ENCODE assay signal across 10 mouse cellular contexts in genomic region chr3:89379388-89380131, GRCm38 (mm10). TPM values are rescaled to one million over a fixed set of nuclear protein-coding genes. Genes with fewer than 3 reads are reported as not detected.
DNase-seq lines count a peak whose midpoint lies in the region; ATAC-seq lines count a peak whose summit lies in the region.
"Had no signal": no experiment of that assay in that cellular context is flagged by ENCODE, and none has a peak within 500 bp of the region (broad histone marks: within the 10 kb centered on the region; RNA-seq: fewer than 3 reads in every experiment).

No protein-coding gene starts in this region.

- H3K4me2 ChIP-seq in heart, embryonic 12.5 days, result peak overlapping the region; percentile 81; the same call in 1 of the 2 replicates
- peak overlapping the region; percentile 75; the same call in 1 of the 2 replicates for H3K4me2 ChIP-seq in midbrain, embryonic 15.5 days

- H3K27me3 ChIP-seq in heart, embryonic 12.5 days (replicated peaks), result no peaks in the 10 kb centered on the region
- no peaks in the 10 kb centered on the region for H3K27me3 ChIP-seq in midbrain, embryonic 15.5 days (replicated peaks)

- peaks cover 23% of the 10 kb centered on the region for H3K36me3 ChIP-seq in heart, embryonic 12.5 days
- H3K36me3 ChIP-seq in midbrain, embryonic 15.5 days (replicated peaks), result no peaks in the 10 kb centered on the region

- peaks cover 22% of the 10 kb centered on the region for H3K4me1 ChIP-seq in heart, embryonic 12.5 days (replicated peaks)
- peaks cover 14% of the 10 kb centered on the region for H3K4me1 ChIP-seq in midbrain, embryonic 15.5 days

- DNase-seq in heart, postnatal 25 days (ENCODE audit: low spot score), result no peak
- DNase-seq in B cell, adult 2 months, result peak; percentile 36 to 38
- peak; percentile 39 for DNase-seq in T-cell, adult 2 months (ENCODE audit: low spot score)
- no peak for DNase-seq in frontal cortex, postnatal 36 days (ENCODE audit: low spot score in 2 of 2)
- no peak for DNase-seq in frontal cortex, postnatal 25 days (ENCODE audit: low spot score in 2 of 2)
- DNase-seq in left cerebral cortex, adult 9 months (ENCODE audit: low spot score in 2 of 2), result no peak

- ATAC-seq in heart, embryonic 12.5 days (ENCODE audit: insufficient number of reproducible peaks, low FRiP score), result no peak
- ATAC-seq in midbrain, embryonic 15.5 days (replicated peaks), result no peak

- no peak overlapping the region for H3K27ac ChIP-seq in heart, embryonic 12.5 days (ENCODE audit: poor library complexity, severe bottlenecking)
- no peak overlapping the region for H3K27ac ChIP-seq in midbrain, embryonic 15.5 days
- H3K27ac ChIP-seq: macrophage had no signal

- WGBS in heart, embryonic 12.5 days, result 84% methylated on average over 31 of the region's 31 CpGs
- WGBS in midbrain, embryonic 15.5 days, result 91% methylated on average over 31 of the region's 31 CpGs

- intact Hi-C loops in heart, postnatal 25 days (cut with DNase I), result no loop called here

- no peak overlapping the region for H3K9ac ChIP-seq in heart, embryonic 12.5 days
- H3K9ac ChIP-seq in midbrain, embryonic 15.5 days, result no peak overlapping the region

- H3K9me3 ChIP-seq in heart, embryonic 12.5 days (replicated peaks), result no peaks in the 10 kb centered on the region
- no peaks in the 10 kb centered on the region for H3K9me3 ChIP-seq in midbrain, embryonic 15.5 days

- H3K4me3 ChIP-seq in heart, embryonic 12.5 days, result no peak overlapping the region
- H3K4me3 ChIP-seq in midbrain, embryonic 15.5 days, result no peak overlapping the region

RNA-seq across cellular contexts. Expression of gene Dcst1, which starts 14.5 kb away (rescaled TPM):
- 0.09 TPM in 1 of 2 replicates, not detected in the other for polyA plus RNA-seq in heart, embryonic 12.5 days (2016; fragmentation: Nextera tagmentation; extraction: Ambion mirVana)
- total RNA-seq in heart, postnatal 25 days (2021), result not detected
- polyA plus RNA-seq in midbrain, embryonic 15.5 days (2015; fragmentation: Nextera tagmentation; extraction: Ambion mirVana), result 0.89 and 0.99 TPM in 2 replicates
- total RNA-seq: left cerebral cortex, postnatal 10 days had no signal
- polyA plus RNA-seq: macrophage had no signal

RNA-seq across cellular contexts. Expression of gene Zbtb7b, which starts 15.0 kb away (rescaled TPM):
- 1.6 and 1.8 TPM in 2 replicates for polyA plus RNA-seq in heart, embryonic 12.5 days (2016; fragmentation: Nextera tagmentation; extraction: Ambion mirVana)
- total RNA-seq in heart, postnatal 25 days (2021), result 10 to 100 TPM; 20.6 to 25.1 TPM
- 0.59 and 0.64 TPM in 2 replicates for polyA plus RNA-seq in midbrain, embryonic 15.5 days (2015; fragmentation: Nextera tagmentation; extraction: Ambion mirVana)

RNA-seq across cellular contexts. Expression of gene Dcst2, which starts 17.8 kb away (rescaled TPM):
- polyA plus RNA-seq in heart, embryonic 12.5 days (2016; fragmentation: Nextera tagmentation; extraction: Ambion mirVana), result not detected in 2 replicates
- total RNA-seq in heart, postnatal 25 days (2021), result not detected
- polyA plus RNA-seq in midbrain, embryonic 15.5 days (2015; fragmentation: Nextera tagmentation; extraction: Ambion mirVana), result 0.14 and 0.17 TPM in 2 replicates
- polyA plus RNA-seq: macrophage had no signal

RNA-seq across cellular contexts. Expression of gene Lenep, which starts 23.0 kb away (rescaled TPM):
- 0.54 TPM in 1 of 2 replicates, not detected in the other for polyA plus RNA-seq in heart, embryonic 12.5 days (2016; fragmentation: Nextera tagmentation; extraction: Ambion mirVana)
- under 1 TPM; 0.23 to 0.59 TPM for total RNA-seq in heart, postnatal 25 days (2021)
- polyA plus RNA-seq in midbrain, embryonic 15.5 days (2015; fragmentation: Nextera tagmentation; extraction: Ambion mirVana), result 0.22 and 2.3 TPM in 2 replicates
- total RNA-seq: left cerebral cortex, postnatal 10 days had no signal
- polyA plus RNA-seq: macrophage had no signal

RNA-seq across cellular contexts. Expression of gene Adam15, which starts 29.8 kb away (rescaled TPM):
- 47.2 and 55.5 TPM in 2 replicates for polyA plus RNA-seq in heart, embryonic 12.5 days (2016; fragmentation: Nextera tagmentation; extraction: Ambion mirVana)
- 10 to 100 TPM; 52.7 to 68.7 TPM for total RNA-seq in heart, postnatal 25 days (2021)
- polyA plus RNA-seq in midbrain, embryonic 15.5 days (2015; fragmentation: Nextera tagmentation; extraction: Ambion mirVana), result 59.5 and 62.2 TPM in 2 replicates

Comparison
In these comparisons a context has a peak if more than half of its experiments do, and no peak if none do; other contexts are left out.
1. DNase-seq: peak in B cell, adult 2 months (2 of 2) and T-cell, adult 2 months (single experiment); none in heart, postnatal 25 days (single experiment), frontal cortex, postnatal 36 days (0 of 2), frontal cortex, postnatal 25 days (0 of 2) and left cerebral cortex, adult 9 months (0 of 2).